Mouse (Mus musculus): ENCODE data around the gene Glb1l.

GRCm38 (mm10) chr1:75243411-75243810, 32.8 kb upstream of the Glb1l start:
- TF ChIP-seq MAX (IDR thresholded peaks at IDR 0.05; ENCODE audit: low read depth) (no peak), USF1 (IDR thresholded peaks at IDR 0.05; ENCODE audit: low read depth) (no peak), TCF3 (IDR thresholded peaks at IDR 0.05; ENCODE audit: insufficient read length, low read depth) (no peak)
